ENCODE assay signal across 1 mouse cellular context in genomic region chr17:56288866-56289265, GRCm38 (mm10).
TF ChIP-seq lines count a peak whose summit lies in the region.

No protein-coding gene starts in this region.

TF ChIP-seq in CH12.LX, 34 proteins besides CTCF, POLR2A, EP300 and RAD21 (continued from another document):
- TF ChIP-seq ZKSCAN1 (IDR thresholded peaks at IDR 0.05; ENCODE audit: borderline replicate concordance, low read depth, low read length), result no peak
- no peak for TF ChIP-seq RCOR1 (conservative IDR thresholded peaks at IDR 0.05; ENCODE audit: low read depth, low read length)
